Mouse (Mus musculus) NIH3T3 (cell line): Measurements from ENCODE around the gene C2cd2.

ENCODE experiments used
- DNase-seq: peaks from one replicate; pipeline ENCODE4 v3.0.0-alpha.2; 2012; ENCODE audit warnings: low read depth

C2cd2 gene

GRCm38 (mm10) chr16:97882891-97883290 lies 79.5 kb downstream of the C2cd2 start:
- no peak for DNase-seq

- DNase-seq = peak; percentile 64
These were observed 83.3 kb downstream of the C2cd2 start for GRCm38 (mm10) chr16:97879134-97879533.

- DNase-seq = no peak
These were observed 84.9 kb downstream of the C2cd2 start for GRCm38 (mm10) chr16:97877502-97877901.

- no peak for DNase-seq
These were observed 87.3 kb downstream of the C2cd2 start for GRCm38 (mm10) chr16:97875101-97875500.

- DNase-seq = no peak
These were observed 88.0 kb downstream of the C2cd2 start for GRCm38 (mm10) chr16:97874376-97874775.

- no peak for DNase-seq
These were observed 89.7 kb downstream of the C2cd2 start for GRCm38 (mm10) chr16:97872657-97873056.

- DNase-seq = peak; percentile 26
These were observed 93.0 kb downstream of the C2cd2 start for GRCm38 (mm10) chr16:97869193-97870102.

GRCm38 (mm10) chr16:97863932-97864467 lies 98.4 kb downstream of the C2cd2 start:
- DNase-seq = no peak

GRCm38 (mm10) chr16:97856050-97856449 lies 106.3 kb downstream of the C2cd2 start:
- no peak for DNase-seq

- DNase-seq = peak; percentile 86
These were observed 110.6 kb downstream of the C2cd2 start, which contains the start of gene Prdm15 for GRCm38 (mm10) chr16:97851741-97852319. Gene Prdm15, minus strand, starts transcription at chr16:97851850.

- DNase-seq = peak; percentile 89
These were observed 111.2 kb downstream of the C2cd2 start for GRCm38 (mm10) chr16:97851061-97851740.

GRCm38 (mm10) chr16:97850667-97851060 lies 111.7 kb downstream of the C2cd2 start:
- DNase-seq = peak; percentile 50

GRCm38 (mm10) chr16:97848832-97849231 lies 113.6 kb downstream of the C2cd2 start:
- DNase-seq = no peak

- no peak for DNase-seq
These were observed 117.1 kb downstream of the C2cd2 start for GRCm38 (mm10) chr16:97844967-97845937.

- DNase-seq = no peak
These were observed 130.2 kb downstream of the C2cd2 start for GRCm38 (mm10) chr16:97832154-97832553.

GRCm38 (mm10) chr16:97828207-97828606 lies 134.2 kb downstream of the C2cd2 start:
- no peak for DNase-seq

GRCm38 (mm10) chr16:97823311-97824007 lies 138.9 kb downstream of the C2cd2 start:
- no peak for DNase-seq

GRCm38 (mm10) chr16:97819532-97819931 lies 142.9 kb downstream of the C2cd2 start:
- no peak for DNase-seq

- DNase-seq = no peak
These were observed 145.0 kb downstream of the C2cd2 start for GRCm38 (mm10) chr16:97817414-97817813.

GRCm38 (mm10) chr16:97815269-97815668 lies 147.1 kb downstream of the C2cd2 start:
- DNase-seq = no peak

- DNase-seq = no peak
These were observed 148.3 kb downstream of the C2cd2 start for GRCm38 (mm10) chr16:97814060-97814459.
